Mouse (Mus musculus) CH12.LX (cell line): Measurements from ENCODE around the gene Slc22a14. TPM values are rescaled to one million over a fixed set of nuclear protein-coding genes. Genes with fewer than 3 reads are reported as not detected.

Experiments
- DNase-seq: peaks from one replicate; pipeline ENCODE4 v3.0.0-alpha.2; 2013; ENCODE audit errors: extremely low read depth
- H3K27ac ChIP-seq: 2 replicates; pipeline ENCODE4 v1.5.1; 2012; ENCODE audit warnings: low read depth, mild to moderate bottlenecking, control low read depth, moderate library complexity; ENCODE audit not compliant: insufficient read depth
- H3K27me3 ChIP-seq: replicated peaks from 2 replicates; pipeline ENCODE3; 2012; ENCODE audit warnings: inconsistent platforms
- H3K36me3 ChIP-seq, 2 experiments: replicated peaks in 1 of 2; 2 replicates each; pipeline versions ENCODE3 to v1.6.1; 2012; ENCODE audit warnings: inconsistent platforms in 1 of 2, low read length in 1 of 2, mild to moderate bottlenecking in 1 of 2, mixed read lengths in 1 of 2, moderate library complexity in 1 of 2; ENCODE audit not compliant: control insufficient read depth in 1 of 2, insufficient read depth in 1 of 2
- H3K4me1 ChIP-seq, 2 experiments: 2 replicates each; pipeline ENCODE4 v1.6.1; 2012; ENCODE audit warnings: inconsistent platforms in 1 of 2, moderate library complexity in 1 of 2; ENCODE audit not compliant: insufficient read depth in 2 of 2, control insufficient read depth in 1 of 2
- H3K4me2 ChIP-seq: 2 replicates; pipeline ENCODE4 v1.6.1; 2012; ENCODE audit warnings: low read depth, mild to moderate bottlenecking, control low read depth; ENCODE audit not compliant: poor library complexity, insufficient read depth, severe bottlenecking
- H3K4me3 ChIP-seq, 3 experiments: fragments of 150-350 bp in 1 of 3; sonication (generic) in 1 of 3; replicated peaks in 1 of 3; 2 replicates each; pipeline versions ENCODE3 to v1.5.1; 2011 to 2012; ENCODE audit warnings: low read depth in 2 of 3, low read length in 2 of 3, mild to moderate bottlenecking in 2 of 3, moderate library complexity in 2 of 3, control low read depth in 1 of 3, improper control_type of control experiment in 1 of 3, inconsistent platforms in 1 of 3, mixed read lengths in 1 of 3; ENCODE audit not compliant: poor library complexity in 1 of 3
- H3K79me2 ChIP-seq: replicated peaks from 2 replicates; pipeline ENCODE4 v1.6.1; 2012; ENCODE audit warnings: mild to moderate bottlenecking, moderate library complexity; ENCODE audit not compliant: control insufficient read depth, poor library complexity, insufficient read depth, severe bottlenecking; ENCODE audit errors: extremely low read depth
- H3K9ac ChIP-seq: 2 replicates; pipeline ENCODE4 v1.6.1; 2012; ENCODE audit warnings: low read depth, mild to moderate bottlenecking, control low read depth, moderate library complexity; ENCODE audit not compliant: insufficient read depth
- H3K9me3 ChIP-seq: replicated peaks from 2 replicates; pipeline ENCODE3; 2012; ENCODE audit warnings: low read length, inconsistent platforms, mixed read lengths
- BHLHE40 ChIP-seq: IDR thresholded peaks from 2 replicates; pipeline ENCODE4 v1.6.1; 2011; ENCODE audit warnings: mild to moderate bottlenecking, low read depth, low read length, improper control_type of control experiment
- CHD1 ChIP-seq: IDR thresholded peaks from 2 replicates; pipeline ENCODE4 v1.6.1; 2012; ENCODE audit warnings: low read depth, low read length, improper control_type of control experiment, inconsistent platforms
- CTCF ChIP-seq, 2 experiments: IDR thresholded peaks in 1 of 2; conservative IDR thresholded peaks in 1 of 2; 2 replicates each; pipeline ENCODE4 v1.5.1; 2011 to 2012; ENCODE audit warnings: low read depth in 2 of 2, low read length in 2 of 2, improper control_type of control experiment in 1 of 2, inconsistent platforms in 1 of 2, mild to moderate bottlenecking in 1 of 2, moderate library complexity in 1 of 2
- E2F4 ChIP-seq: IDR thresholded peaks from 2 replicates; pipeline ENCODE4 v1.6.1; 2011; ENCODE audit warnings: low read depth, low read length, improper control_type of control experiment; ENCODE audit not compliant: insufficient replicate concordance
- EP300 ChIP-seq: IDR thresholded peaks from 2 replicates; pipeline ENCODE4 v1.6.1; 2011; ENCODE audit warnings: low read length, improper control_type of control experiment
- ETS1 ChIP-seq: conservative IDR thresholded peaks from 2 replicates; pipeline ENCODE4 v1.6.1; 2012; ENCODE audit warnings: low read depth, mild to moderate bottlenecking, inconsistent platforms, low read length, improper control_type of control experiment, moderate library complexity
- GABPA ChIP-seq: IDR thresholded peaks from 2 replicates; pipeline ENCODE4 v1.6.1; 2012; ENCODE audit warnings: low read depth, low read length, improper control_type of control experiment, inconsistent platforms; ENCODE audit not compliant: insufficient replicate concordance
- JUN ChIP-seq: IDR thresholded peaks from 2 replicates; pipeline ENCODE4 v1.6.1; 2011; ENCODE audit warnings: low read depth, mild to moderate bottlenecking, low read length, improper control_type of control experiment, moderate library complexity; ENCODE audit not compliant: insufficient read depth
- KAT2A ChIP-seq: IDR thresholded peaks from 2 replicates; pipeline ENCODE4 v1.6.1; 2012; ENCODE audit warnings: low read length, improper control_type of control experiment, inconsistent platforms; ENCODE audit not compliant: insufficient replicate concordance
- MAFK ChIP-seq: IDR thresholded peaks from 2 replicates; pipeline ENCODE4 v1.6.1; 2011; ENCODE audit warnings: low read length, improper control_type of control experiment; ENCODE audit not compliant: insufficient replicate concordance
- MAZ ChIP-seq: IDR thresholded peaks from 2 replicates; pipeline ENCODE4 v1.6.1; 2012; ENCODE audit warnings: low read depth, mild to moderate bottlenecking, inconsistent platforms, low read length, improper control_type of control experiment, moderate library complexity
- MXI1 ChIP-seq: IDR thresholded peaks from 2 replicates; pipeline ENCODE4 v1.6.1; 2011; ENCODE audit warnings: mild to moderate bottlenecking, low read depth, low read length, improper control_type of control experiment
- NRF1 ChIP-seq: IDR thresholded peaks from 2 replicates; pipeline ENCODE4 v1.6.1; 2014; ENCODE audit warnings: low read depth, mild to moderate bottlenecking, inconsistent platforms, low read length, improper control_type of control experiment, moderate library complexity
- PAX5 ChIP-seq: IDR thresholded peaks from 2 replicates; pipeline ENCODE4 v1.6.1; 2012; ENCODE audit warnings: low read length, inconsistent platforms, mixed read lengths
- POLR2A ChIP-seq: IDR thresholded peaks from 2 replicates; pipeline ENCODE4 v1.6.1; 2011; ENCODE audit warnings: low read depth, mild to moderate bottlenecking, improper control_type of control experiment, low read length
- POLR2AphosphoS2 ChIP-seq: IDR thresholded peaks from 2 replicates; pipeline ENCODE4 v1.6.1; 2011; ENCODE audit warnings: low read depth, low read length, improper control_type of control experiment
- RAD21 ChIP-seq: IDR thresholded peaks from 2 replicates; pipeline ENCODE4 v1.6.1; 2011; ENCODE audit warnings: low read depth, mild to moderate bottlenecking, low read length, improper control_type of control experiment, moderate library complexity
- SIN3A ChIP-seq: IDR thresholded peaks from 2 replicates; pipeline ENCODE4 v1.6.1; 2012; ENCODE audit warnings: low read length, improper control_type of control experiment, inconsistent platforms
- SMC3 ChIP-seq: IDR thresholded peaks from 2 replicates; pipeline ENCODE4 v1.6.1; 2011; ENCODE audit warnings: low read depth, low read length, improper control_type of control experiment
- TBP ChIP-seq: conservative IDR thresholded peaks from 2 replicates; pipeline ENCODE4 v1.6.1; 2011; ENCODE audit warnings: low read depth, low read length, improper control_type of control experiment
- UBTF ChIP-seq: IDR thresholded peaks from 2 replicates; pipeline ENCODE4 v1.6.1; 2012; ENCODE audit warnings: low read depth, mild to moderate bottlenecking, inconsistent platforms, low read length, improper control_type of control experiment, moderate library complexity
- ZC3H11A ChIP-seq: IDR thresholded peaks from 2 replicates; pipeline ENCODE4 v1.6.1; 2012; ENCODE audit warnings: low read depth, mild to moderate bottlenecking, inconsistent platforms, low read length, improper control_type of control experiment
- ZMIZ1 ChIP-seq: IDR thresholded peaks from 2 replicates; pipeline ENCODE4 v1.6.1; 2012; ENCODE audit warnings: low read depth, mild to moderate bottlenecking, inconsistent platforms, low read length, improper control_type of control experiment
- dilution Hi-C: fragments of 300-500 bp; cut with MboI; formaldehyde crosslinking; loops from 2 replicates; pipeline ENCODE4 v1.14.3; 2020; ENCODE audit warnings: low sequenced_read_pairs; ENCODE audit not compliant: extremely low pct_unique_long_range_greater_than_20kb, extremely low pct_ligation_motif_present
- in situ Hi-C: fragments of 300-500 bp; cut with MboI; formaldehyde crosslinking; loops from 3 replicates; pipeline ENCODE4 v1.14.3; 2019; ENCODE audit warnings: low sequenced_read_pairs, low pct_ligation_motif_present, low pct_unique_long_range_greater_than_20kb, mixed read lengths
- polyA plus RNA-seq: library from polyadenylated mRNA; unstranded; fragments of >175 nt; gene quantifications from 2 replicates; pipeline ENCODE4 v1.2.1, GENCODE M21; 2012; ENCODE audit warnings: low read depth; ENCODE audit not compliant: insufficient read length
- total RNA-seq, 2 experiments: library from RNA; depleted of rRNA; stranded (reverse); fragments of 300-350 nt in 1 of 2; fragments of >200 nt in 1 of 2; gene quantifications; 2 replicates each; pipeline ENCODE4 v1.2.3; 2012 to 2014

Slc22a14 gene
- total and polyA plus RNA-seq, 3 experiments, result not detected

DNA sequence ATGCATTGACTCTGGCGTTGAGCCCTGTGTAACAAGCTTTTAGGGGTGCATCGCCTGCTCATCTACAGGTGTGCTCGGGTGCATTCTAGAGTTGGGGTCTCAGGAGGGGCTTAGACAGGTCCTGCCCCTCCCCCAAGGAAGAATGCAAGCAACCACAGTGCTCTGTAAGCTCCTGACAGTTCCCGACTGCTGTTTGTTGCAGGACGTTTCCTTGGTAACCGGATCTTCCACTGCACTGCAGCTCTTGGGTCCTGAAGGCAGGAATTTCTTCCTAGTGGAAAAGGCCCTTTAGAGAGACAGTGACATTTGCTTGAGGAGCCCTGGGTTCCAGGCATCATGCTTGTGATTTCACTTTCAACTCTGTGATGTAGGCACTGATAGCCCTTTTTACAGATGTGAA, 17.2 kb upstream of the Slc22a14 start:
- dilution Hi-C loops (no loop called here), in situ Hi-C loops (no loop called here)
- no peak overlapping the region for H3K9ac ChIP-seq
- no peak overlapping the region for H3K4me3 ChIP-seq
- H3K79me2 ChIP-seq, result no peaks in the 10 kb centered on the region
- no peak overlapping the region for H3K27ac ChIP-seq
- TF ChIP-seq TBP, result no peak
- no peak for TF ChIP-seq SIN3A
- no peak for TF ChIP-seq NRF1
- TF ChIP-seq JUN, result no peak
- no peak for TF ChIP-seq MAZ
- TF ChIP-seq CTCF (conservative IDR thresholded peaks at IDR 0.05 in 1 of 2, IDR thresholded peaks at IDR 0.05 in 1 of 2; ENCODE audit: low read depth in 2 of 2, low read length in 2 of 2), result no peak
- TF ChIP-seq E2F4, result no peak
- TF ChIP-seq SMC3, result no peak
- no peak for TF ChIP-seq UBTF
- no peak for TF ChIP-seq RAD21
- no peak for TF ChIP-seq GABPA
- TF ChIP-seq POLR2AphosphoS2, result no peak
- no peak for TF ChIP-seq ETS1
- TF ChIP-seq MXI1, result no peak
- no peak for TF ChIP-seq POLR2A
- TF ChIP-seq ZC3H11A, result no peak
- peaks cover 0 to 8% of the 10 kb centered on the region in 2 experiments; a peak in 1 of 4 replicates for H3K4me1 ChIP-seq
- DNase-seq, result no peak
- peaks cover 12 to 42% of the 10 kb centered on the region in 2 experiments for H3K36me3 ChIP-seq
- H3K27me3 ChIP-seq, result no peaks in the 10 kb centered on the region
- H3K9me3 ChIP-seq, result no peaks in the 10 kb centered on the region
- no peak overlapping the region for H3K4me2 ChIP-seq

GRCm38 (mm10) chr9:119378231-119378630, 12.9 kb upstream of the Slc22a14 start:
- no peak for DNase-seq
- H3K4me1 ChIP-seq, result peaks cover 0 to 8% of the 10 kb centered on the region in 2 experiments; a peak in 1 of 4 replicates
- H3K27ac ChIP-seq, result no peak overlapping the region
- dilution Hi-C loops (no loop called here), in situ Hi-C loops (no loop called here)
- TF ChIP-seq MAFK, result no peak
- no peak for TF ChIP-seq ETS1
- no peak for TF ChIP-seq NRF1
- no peak for TF ChIP-seq POLR2AphosphoS2
- no peak for TF ChIP-seq RAD21
- TF ChIP-seq PAX5, result no peak
- TF ChIP-seq SIN3A, result no peak
- TF ChIP-seq CHD1, result no peak
- no peak for TF ChIP-seq KAT2A
- TF ChIP-seq ZMIZ1, result no peak
- no peak for TF ChIP-seq EP300
- no peak for TF ChIP-seq CTCF (conservative IDR thresholded peaks at IDR 0.05 in 1 of 2, IDR thresholded peaks at IDR 0.05 in 1 of 2; ENCODE audit: low read depth in 2 of 2, low read length in 2 of 2)
- no peak for TF ChIP-seq BHLHE40
- no peaks in the 10 kb centered on the region for H3K27me3 ChIP-seq
- no peak overlapping the region for H3K4me2 ChIP-seq
- H3K36me3 ChIP-seq, result peaks cover 17 to 38% of the 10 kb centered on the region in 2 experiments
- H3K9ac ChIP-seq, result no peak overlapping the region
- H3K79me2 ChIP-seq, result no peaks in the 10 kb centered on the region
- no peak overlapping the region for H3K4me3 ChIP-seq
- no peaks in the 10 kb centered on the region for H3K9me3 ChIP-seq
